Mouse (Mus musculus): ENCODE results near the gene Psmd12. TPM values are rescaled to one million over a fixed set of nuclear protein-coding genes. Genes with fewer than 3 reads are reported as not detected.

Gene Psmd12
- polyA plus RNA-seq, 2 experiments = 45.6 to 103 TPM

DNA sequence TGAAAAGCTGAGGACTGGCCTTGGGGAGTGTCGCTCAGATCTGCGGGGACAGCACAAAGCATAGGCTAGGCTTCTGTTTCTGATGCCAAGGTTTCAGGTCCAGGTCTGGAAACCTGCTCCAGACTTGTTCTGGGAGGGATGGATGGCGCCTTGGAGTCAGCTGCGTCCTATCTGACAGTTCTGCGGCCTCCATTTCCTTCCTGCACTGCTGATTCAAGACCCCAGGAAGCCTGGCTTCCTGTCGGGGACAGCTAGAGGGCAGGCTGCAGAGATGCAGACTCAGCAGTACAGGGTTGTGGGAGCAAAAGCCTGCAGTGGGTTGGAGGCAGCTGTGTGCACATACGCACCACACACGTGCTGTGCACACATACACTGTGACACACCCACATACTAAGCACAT, 50.0 kb downstream of the Psmd12 start:
- H3K27ac ChIP-seq = no peak overlapping the region
- H3K4me3 ChIP-seq (ENCODE audit: insufficient read depth in 1 of 2, low read depth in 2 of 2, low read length in 2 of 2) = no peak overlapping the region
- no peak for DNase-seq (ENCODE audit: low read depth in 3 of 3, low spot score in 3 of 3)
- no peak overlapping the region for H3K4me2 ChIP-seq (ENCODE audit: low read depth)
- TF ChIP-seq CTCF (IDR thresholded peaks at IDR 0.05; ENCODE audit: low read depth) (peak; percentile 22; the same call in 1 of the 2 replicates), EP300 (IDR thresholded peaks at IDR 0.05; ENCODE audit: low read depth) (no peak)
- 9% methylated on average over 8 of the region's 8 CpGs for WGBS (ENCODE audit: insufficient replicate concordance)
- H3K36me3 ChIP-seq (replicated peaks; ENCODE audit: control insufficient read depth, insufficient read depth, low read depth) = no peaks in the 10 kb centered on the region
- no peaks in the 10 kb centered on the region for H3K9me3 ChIP-seq (ENCODE audit: control insufficient read depth, low read length)
- H3K9ac ChIP-seq (replicated peaks) = no peak overlapping the region
- peaks cover 2 to 11% of the 10 kb centered on the region in 2 experiments; a peak in 2 of 4 replicates for H3K4me1 ChIP-seq (replicated peaks; ENCODE audit: control insufficient read depth in 2 of 2, insufficient read depth in 2 of 2, low read length in 1 of 2)
- no peaks in the 10 kb centered on the region for H3K27me3 ChIP-seq (ENCODE audit: control insufficient read depth, insufficient read depth, low read length)
- peak; percentile 48 for ATAC-seq (ENCODE audit: insufficient read depth)

DNA sequence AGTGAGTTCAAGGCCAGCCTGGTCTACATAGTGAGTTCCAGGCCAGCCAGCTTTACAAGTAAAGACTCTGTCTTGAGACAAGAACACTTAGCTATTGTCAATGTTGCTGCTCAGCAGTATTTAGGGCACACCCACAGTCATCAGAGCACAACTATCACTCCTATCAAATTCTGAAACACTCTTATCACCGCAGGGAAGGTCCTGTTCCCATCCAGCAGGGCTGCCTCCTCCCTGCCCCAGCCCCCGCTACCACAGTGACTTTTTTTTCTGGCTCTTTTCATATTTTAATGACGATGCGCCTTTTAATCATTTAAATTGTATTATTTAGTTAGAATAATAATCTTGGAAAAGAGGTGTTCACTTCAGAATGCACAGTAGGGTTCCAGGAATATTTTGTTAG, 52.2 kb downstream of the Psmd12 start:
- ATAC-seq (ENCODE audit: insufficient read depth) (peak; percentile 70; the same call in 1 of the 2 replicates), DNase-seq (ENCODE audit: low read depth in 3 of 3, low spot score in 3 of 3) (no peak)
- Histone ChIP-seq H3K27me3 (ENCODE audit: control insufficient read depth, insufficient read depth, low read length) (no peaks in the 10 kb centered on the region), H3K4me2 (ENCODE audit: low read depth) (no peak overlapping the region), H3K4me1 (replicated peaks; ENCODE audit: control insufficient read depth in 2 of 2, insufficient read depth in 2 of 2, low read length in 1 of 2) (peaks cover 2 to 11% of the 10 kb centered on the region in 2 experiments; a peak in 2 of 4 replicates), H3K9ac (replicated peaks) (no peak overlapping the region), H3K36me3 (replicated peaks; ENCODE audit: control insufficient read depth, insufficient read depth, low read depth) (no peaks in the 10 kb centered on the region), H3K9me3 (ENCODE audit: control insufficient read depth, low read length) (no peaks in the 10 kb centered on the region), H3K27ac (no peak overlapping the region), H3K4me3 (ENCODE audit: insufficient read depth in 1 of 2, low read depth in 2 of 2, low read length in 2 of 2) (no peak overlapping the region)
- WGBS (ENCODE audit: insufficient replicate concordance) = 32% methylated on average over 4 of the region's 4 CpGs
- TF ChIP-seq CTCF (IDR thresholded peaks at IDR 0.05; ENCODE audit: low read depth) (no peak), EP300 (IDR thresholded peaks at IDR 0.05; ENCODE audit: low read depth) (no peak)

DNA sequence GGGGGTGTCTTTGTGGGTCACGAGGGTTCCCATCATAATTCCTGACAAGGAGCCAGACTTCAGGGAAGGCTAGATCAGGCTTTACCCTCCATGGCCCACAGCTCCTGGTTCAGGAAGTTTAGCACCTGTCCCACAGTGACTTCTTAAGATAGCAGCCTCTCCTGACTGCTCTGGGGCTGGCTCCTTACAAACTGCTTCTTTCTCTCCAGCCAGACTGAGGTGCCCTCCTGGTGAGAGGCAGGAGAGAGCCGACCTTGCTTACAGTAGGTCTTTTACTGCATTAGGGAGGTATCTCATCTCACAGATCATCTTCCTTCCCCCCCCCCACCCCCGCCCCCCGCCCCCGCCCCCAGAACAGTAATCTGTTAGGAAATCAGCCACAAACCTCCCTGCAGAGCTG, 53.0 kb downstream of the Psmd12 start:
- DNase-seq (ENCODE audit: low read depth in 3 of 3, low spot score in 3 of 3) = no peak
- TF ChIP-seq CTCF (IDR thresholded peaks at IDR 0.05; ENCODE audit: low read depth) = no peak
- no peak for TF ChIP-seq EP300 (IDR thresholded peaks at IDR 0.05; ENCODE audit: low read depth)
- peaks cover 2 to 11% of the 10 kb centered on the region in 2 experiments; a peak in 2 of 4 replicates for H3K4me1 ChIP-seq (replicated peaks; ENCODE audit: control insufficient read depth in 2 of 2, insufficient read depth in 2 of 2, low read length in 1 of 2)
- no peak overlapping the region for H3K27ac ChIP-seq
- no peak overlapping the region for H3K4me2 ChIP-seq (ENCODE audit: low read depth)
- H3K9me3 ChIP-seq (ENCODE audit: control insufficient read depth, low read length) = no peaks in the 10 kb centered on the region
- ATAC-seq (ENCODE audit: insufficient read depth) = no peak
- H3K4me3 ChIP-seq (ENCODE audit: insufficient read depth in 1 of 2, low read depth in 2 of 2, low read length in 2 of 2) = no peak overlapping the region
- no peak overlapping the region for H3K9ac ChIP-seq (replicated peaks)
- WGBS (ENCODE audit: insufficient replicate concordance) = 10% methylated on average over 5 of the region's 5 CpGs
- no peaks in the 10 kb centered on the region for H3K27me3 ChIP-seq (ENCODE audit: control insufficient read depth, insufficient read depth, low read length)
- no peaks in the 10 kb centered on the region for H3K36me3 ChIP-seq (replicated peaks; ENCODE audit: control insufficient read depth, insufficient read depth, low read depth)

DNA sequence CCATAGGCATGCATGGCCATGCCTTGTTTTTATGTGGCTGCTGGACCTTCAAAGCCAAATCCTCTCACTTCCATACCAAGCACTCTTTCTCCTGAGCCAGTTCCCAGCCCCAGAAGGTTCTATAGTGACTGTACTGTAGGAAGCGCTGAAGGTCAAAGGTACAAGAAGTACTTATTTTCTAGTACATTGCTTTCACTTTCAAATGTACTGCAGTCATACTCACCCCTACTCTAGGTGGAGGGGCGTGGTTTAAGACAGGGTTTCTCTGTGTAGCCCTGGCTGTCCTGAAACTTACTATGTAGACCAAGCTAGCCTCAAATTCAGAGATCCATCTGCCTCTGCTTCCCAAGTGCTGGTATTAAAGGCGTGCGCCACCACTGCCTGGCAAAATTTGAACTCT, 59.7 kb downstream of the Psmd12 start:
- Histone ChIP-seq H3K4me2 (ENCODE audit: low read depth) (no peak overlapping the region), H3K27me3 (ENCODE audit: control insufficient read depth, insufficient read depth, low read length) (no peaks in the 10 kb centered on the region), H3K4me3 (ENCODE audit: insufficient read depth in 1 of 2, low read depth in 2 of 2, low read length in 2 of 2) (no peak overlapping the region), H3K4me1 (replicated peaks; ENCODE audit: control insufficient read depth in 2 of 2, insufficient read depth in 2 of 2, low read length in 1 of 2) (no peaks in the 10 kb centered on the region), H3K27ac (no peak overlapping the region), H3K9me3 (ENCODE audit: control insufficient read depth, low read length) (no peaks in the 10 kb centered on the region), H3K9ac (replicated peaks) (no peak overlapping the region), H3K36me3 (replicated peaks; ENCODE audit: control insufficient read depth, insufficient read depth, low read depth) (no peaks in the 10 kb centered on the region)
- DNase-seq (ENCODE audit: low read depth in 3 of 3, low spot score in 3 of 3) (no peak), ATAC-seq (ENCODE audit: insufficient read depth) (no peak)
- TF ChIP-seq CTCF (IDR thresholded peaks at IDR 0.05; ENCODE audit: low read depth) = no peak
- TF ChIP-seq EP300 (IDR thresholded peaks at IDR 0.05; ENCODE audit: low read depth) = no peak
- WGBS (ENCODE audit: insufficient replicate concordance) = 73% methylated on average over 4 of the region's 4 CpGs

DNA sequence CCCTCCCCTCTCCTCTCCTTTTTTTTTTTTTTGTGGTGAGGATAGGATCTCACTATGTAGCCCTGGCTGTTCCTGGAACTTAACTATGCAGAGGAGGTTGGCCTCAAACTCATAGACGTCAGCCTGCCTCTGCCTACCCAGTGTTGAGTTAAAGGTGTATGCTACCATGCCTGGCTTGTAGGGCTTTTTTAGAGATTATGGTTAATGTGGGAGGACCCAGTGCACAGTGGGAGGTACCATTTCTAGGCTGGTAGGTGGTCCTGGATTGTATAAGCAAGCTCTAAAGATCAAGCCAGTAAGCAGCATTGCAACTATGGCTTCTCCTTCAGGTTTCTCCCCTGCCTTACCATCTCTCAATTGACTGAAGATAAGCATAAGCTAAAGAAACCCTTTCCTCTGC, 61.1 kb downstream of the Psmd12 start:
- DNase-seq (ENCODE audit: low read depth in 3 of 3, low spot score in 3 of 3) (no peak), ATAC-seq (ENCODE audit: insufficient read depth) (no peak)
- H3K4me1 ChIP-seq (replicated peaks; ENCODE audit: control insufficient read depth in 2 of 2, insufficient read depth in 2 of 2, low read length in 1 of 2) = no peaks in the 10 kb centered on the region
- no peak overlapping the region for H3K4me2 ChIP-seq (ENCODE audit: low read depth)
- H3K27me3 ChIP-seq (ENCODE audit: control insufficient read depth, insufficient read depth, low read length) = no peaks in the 10 kb centered on the region
- no peak overlapping the region for H3K27ac ChIP-seq
- no peak overlapping the region for H3K9ac ChIP-seq (replicated peaks)
- H3K9me3 ChIP-seq (ENCODE audit: control insufficient read depth, low read length) = no peaks in the 10 kb centered on the region
- H3K36me3 ChIP-seq (replicated peaks; ENCODE audit: control insufficient read depth, insufficient read depth, low read depth) = no peaks in the 10 kb centered on the region
- H3K4me3 ChIP-seq (ENCODE audit: insufficient read depth in 1 of 2, low read depth in 2 of 2, low read length in 2 of 2) = no peak overlapping the region
- 23% methylated on average over 1 of the region's 1 CpGs for WGBS (ENCODE audit: insufficient replicate concordance)
- TF ChIP-seq CTCF (IDR thresholded peaks at IDR 0.05; ENCODE audit: low read depth) = no peak
- no peak for TF ChIP-seq EP300 (IDR thresholded peaks at IDR 0.05; ENCODE audit: low read depth)
